Mouse (Mus musculus): ENCODE data around the gene Arnt2. TPM values are rescaled to one million over a fixed set of nuclear protein-coding genes. Genes with fewer than 3 reads are reported as not detected.

The Arnt2 gene
- polyA plus RNA-seq, 1 experiment, result 0.46 TPM

- 80% methylated on average over 4 of the region's 4 CpGs for WGBS
- no peak for DNase-seq (ENCODE audit: low read depth, low spot score)
These were observed 99.1 kb downstream of the Arnt2 start for GRCm38 (mm10) chr7:84310909-84311311.

- 72% methylated on average over 3 of the region's 3 CpGs for WGBS
- DNase-seq (ENCODE audit: low read depth, low spot score), result no peak
These were observed 102.5 kb downstream of the Arnt2 start for GRCm38 (mm10) chr7:84307329-84307925.

GRCm38 (mm10) chr7:84300261-84300660 lies 109.7 kb downstream of the Arnt2 start:
- no peak for DNase-seq (ENCODE audit: low read depth, low spot score)
- WGBS, result 79% methylated on average over 1 of the region's 1 CpGs

GRCm38 (mm10) chr7:84299601-84300000 lies 110.4 kb downstream of the Arnt2 start:
- no peak for DNase-seq (ENCODE audit: low read depth, low spot score)
- 82% methylated on average over 4 of the region's 4 CpGs for WGBS

GRCm38 (mm10) chr7:84293054-84293453 lies 116.9 kb downstream of the Arnt2 start:
- 83% methylated on average over 7 of the region's 7 CpGs for WGBS
- DNase-seq (ENCODE audit: low read depth, low spot score), result no peak

- WGBS, result 60% methylated on average over 2 of the region's 2 CpGs
- no peak for DNase-seq (ENCODE audit: low read depth, low spot score)
These were observed 122.8 kb downstream of the Arnt2 start for GRCm38 (mm10) chr7:84287226-84287587.

- WGBS, result 90% methylated on average over 8 of the region's 8 CpGs
- DNase-seq (ENCODE audit: low read depth, low spot score), result no peak
These were observed 123.3 kb downstream of the Arnt2 start for GRCm38 (mm10) chr7:84286526-84287225.

- WGBS, result 84% methylated on average over 7 of the region's 7 CpGs
These were observed 124.2 kb downstream of the Arnt2 start for GRCm38 (mm10) chr7:84285790-84286189.

GRCm38 (mm10) chr7:84284974-84285373 lies 125.0 kb downstream of the Arnt2 start:
- 79% methylated on average over 3 of the region's 3 CpGs for WGBS
- DNase-seq (ENCODE audit: low read depth, low spot score), result no peak

More at GRCm38 (mm10) chr7:84285790-84286189, 124.2 kb downstream of the Arnt2 start:
- no peak for DNase-seq (ENCODE audit: low read depth, low spot score)

GRCm38 (mm10) chr7:84282231-84282630 lies 127.7 kb downstream of the Arnt2 start:
- DNase-seq (ENCODE audit: low read depth, low spot score), result no peak
- WGBS, result 58% methylated on average over 4 of the region's 4 CpGs

GRCm38 (mm10) chr7:84279231-84279630 lies 130.7 kb downstream of the Arnt2 start:
- 65% methylated on average over 1 of the region's 1 CpGs for WGBS
- DNase-seq (ENCODE audit: low read depth, low spot score), result no peak

GRCm38 (mm10) chr7:84275312-84275711 lies 134.7 kb downstream of the Arnt2 start:
- 81% methylated on average over 10 of the region's 10 CpGs for WGBS
- DNase-seq (ENCODE audit: low read depth, low spot score), result no peak

- WGBS, result 87% methylated on average over 6 of the region's 6 CpGs
These were observed 136.0 kb downstream of the Arnt2 start for GRCm38 (mm10) chr7:84273930-84274329.

GRCm38 (mm10) chr7:84272206-84272818 lies 137.7 kb downstream of the Arnt2 start:
- DNase-seq (ENCODE audit: low read depth, low spot score), result peak; percentile 55
- WGBS, result 26% methylated on average over 7 of the region's 7 CpGs

More at GRCm38 (mm10) chr7:84273930-84274329, 136.0 kb downstream of the Arnt2 start:
- DNase-seq (ENCODE audit: low read depth, low spot score), result no peak

GRCm38 (mm10) chr7:84271429-84271828 lies 138.5 kb downstream of the Arnt2 start:
- WGBS, result 97% methylated on average over 5 of the region's 5 CpGs
- no peak for DNase-seq (ENCODE audit: low read depth, low spot score)

GRCm38 (mm10) chr7:84263466-84263865 lies 146.5 kb downstream of the Arnt2 start:
- DNase-seq (ENCODE audit: low read depth, low spot score), result no peak
- WGBS, result 83% methylated on average over 4 of the region's 4 CpGs

- WGBS, result 65% methylated on average over 6 of the region's 6 CpGs
- DNase-seq (ENCODE audit: low read depth, low spot score), result no peak
These were observed 148.6 kb downstream of the Arnt2 start for GRCm38 (mm10) chr7:84261341-84261740.

GRCm38 (mm10) chr7:84260401-84260800 lies 149.6 kb downstream of the Arnt2 start:
- DNase-seq (ENCODE audit: low read depth, low spot score), result no peak
- WGBS, result 89% methylated on average over 4 of the region's 4 CpGs

GRCm38 (mm10) chr7:84259309-84259985 lies 150.5 kb downstream of the Arnt2 start:
- DNase-seq (ENCODE audit: low read depth, low spot score), result no peak
- 83% methylated on average over 4 of the region's 4 CpGs for WGBS

- no peak for DNase-seq (ENCODE audit: low read depth, low spot score)
- 92% methylated on average over 3 of the region's 3 CpGs for WGBS
These were observed 153.3 kb downstream of the Arnt2 start for GRCm38 (mm10) chr7:84256661-84257060.

All from large intestine, adult 2 months (tissue).